Mouse (Mus musculus) C3H10T1/2 (cell line): ENCODE data around the gene Gm20431. TPM values are rescaled to one million over a fixed set of nuclear protein-coding genes. Genes with fewer than 3 reads are reported as not detected.

Experiments used
- polyA plus RNA-seq, 2 experiments: library from polyadenylated mRNA; unstranded; fragments of >200 nt; fragmentation: generic; extraction: Trizol; gene quantifications; one replicate each; pipeline ENCODE4 v1.2.1; 2012; ENCODE audit warnings: missing spikeins in 2 of 2

Gene Gm20431
- polyA plus RNA-seq = under 1 TPM in 1 of 2 experiments, not detected in 1; 0.91 TPM

GRCm38 (mm10) chr2:167661270-167662203 is at the start of gene Gm20431:
TSS of gene Gm20431 (minus strand) at chr2:167661496.

GRCm38 (mm10) chr2:167689501-167690218 is 28.4 kb upstream of the Gm20431 start, which contains the start of gene Tmem189:
TSS of gene Tmem189 (minus strand) at chr2:167689822.

GRCm38 (mm10) chr2:167688498-167689451 is 27.5 kb upstream of the Gm20431 start, which contains the start of gene Cebpb:
TSS of gene Cebpb (plus strand) at chr2:167688915.

GRCm38 (mm10) chr2:167631591-167632448 is 29.5 kb downstream of the Gm20431 start, which contains the start of gene Ube2v1:
TSS of gene Ube2v1 (minus strand) at chr2:167632095.

Other genes starting within 250 kb of the Gm20431 start
- gene Slc9a8, start 239.8 kb downstream of the Gm20431 start, polyA plus RNA-seq = 10 to 100 TPM in 1 of 2 experiments, 1 to 10 TPM in 1; 5.5 to 19.1 TPM
- 10 to 100 TPM; 16.6 to 52.2 TPM for gene Rnf114, start 168.9 kb downstream of the Gm20431 start, polyA plus RNA-seq
- 10 to 100 TPM in 1 of 2 experiments, 1 to 10 TPM in 1; 2.7 to 13.8 TPM for gene Spata2, start 168.6 kb downstream of the Gm20431 start, polyA plus RNA-seq
- 100 to 1,000 TPM in 1 of 2 experiments, 10 to 100 TPM in 1; 40.9 to 136 TPM for gene Snai1, start 123.3 kb downstream of the Gm20431 start, polyA plus RNA-seq
- gene Ube2v1, start 29.4 kb downstream of the Gm20431 start, polyA plus RNA-seq = 100 to 1,000 TPM; 231 TPM
- gene Cebpb, start 27.4 kb upstream of the Gm20431 start, polyA plus RNA-seq = 10 to 100 TPM; 13.9 to 44.9 TPM
- gene Tmem189, start 28.3 kb upstream of the Gm20431 start, polyA plus RNA-seq = 10 to 100 TPM; 24.7 to 60.0 TPM